Mouse (Mus musculus) stomach, postnatal 0 days (tissue): Measurements from ENCODE around the gene Smok3b. TPM values are rescaled to one million over a fixed set of nuclear protein-coding genes. Genes with fewer than 3 reads are reported as not detected.
"Not testable (repeated sequence)": the region's sequence is repeated elsewhere in the genome, so short reads cannot be mapped to it uniquely, and the experiment has no call there.

Source experiments
- ATAC-seq: fragments of 200-750 bp; cut with Nextera tagmentation; 2 replicates; pipeline ENCODE4 v1.8.0; 2017; ENCODE audit not compliant: low FRiP score, low TSS enrichment
- DNase-seq: peaks from one replicate; pipeline ENCODE4 v3.0.0-alpha.2; 2016; ENCODE audit warnings: low spot score
- H3K27ac ChIP-seq: fragments of 300-500 bp; sonication (generic); replicated peaks from 2 replicates; pipeline ENCODE4 v1.5.1; 2014; ENCODE audit warnings: mild to moderate bottlenecking, control low read depth
- H3K27me3 ChIP-seq: fragments of 300-500 bp; sonication (generic); 2 replicates; pipeline ENCODE4 v1.6.1; 2014; ENCODE audit warnings: low read length; ENCODE audit not compliant: control insufficient read depth, insufficient read depth
- H3K36me3 ChIP-seq: fragments of 300-500 bp; sonication (generic); 2 replicates; pipeline ENCODE4 v1.6.1; 2014; ENCODE audit warnings: low read length, mixed read lengths; ENCODE audit not compliant: control insufficient read depth, insufficient read depth
- H3K4me1 ChIP-seq: fragments of 300-500 bp; sonication (generic); replicated peaks from 2 replicates; pipeline ENCODE4 v1.6.1; 2014; ENCODE audit warnings: antibody characterized with exemption; ENCODE audit not compliant: control insufficient read depth, insufficient read depth
- H3K4me2 ChIP-seq: fragments of 300-500 bp; sonication (generic); replicated peaks from 2 replicates; pipeline ENCODE4 v1.6.1; 2014; ENCODE audit warnings: low read depth, mild to moderate bottlenecking, control low read depth, moderate library complexity
- H3K4me3 ChIP-seq: fragments of 300-500 bp; sonication (generic); 2 replicates; pipeline ENCODE4 v1.5.1; 2014; ENCODE audit warnings: low read depth, low read length, control low read depth
- H3K9ac ChIP-seq: fragments of 300-500 bp; sonication (generic); 2 replicates; pipeline ENCODE4 v1.6.1; 2014; ENCODE audit warnings: mild to moderate bottlenecking, low read length, control low read depth, mixed read lengths
- H3K9me3 ChIP-seq: fragments of 300-500 bp; sonication (generic); 2 replicates; pipeline ENCODE4 v1.6.1; 2016; ENCODE audit warnings: low read length; ENCODE audit not compliant: control insufficient read depth
- CTCF ChIP-seq: IDR thresholded peaks from 2 replicates; pipeline ENCODE4 v1.5.1; 2016; ENCODE audit warnings: antibody characterized with exemption, low read depth, mild to moderate bottlenecking, moderate library complexity
- EP300 ChIP-seq: optimal IDR thresholded peaks from 2 replicates; pipeline ENCODE3; 2016; ENCODE audit warnings: antibody characterized with exemption
- WGBS: fragments of 180-500 bp; shearing (Covaris S2); extraction: QIAGEN DNeasy Blood & Tissue Kit; methylation state at CpG from one replicate; pipeline ENCODE4 v1.1.7; 2014; 5-methylcytosine and 5-hydroxymethylcytosine counted together
- polyA plus RNA-seq: library from polyadenylated mRNA; unstranded; fragments of >200 nt; fragmentation: Nextera tagmentation; extraction: Ambion mirVana; gene quantifications from 2 replicates; pipeline ENCODE4 v1.2.1, GENCODE M21; 2015

Smok3b gene
- polyA plus RNA-seq, 1 experiment from 2014 or later: not detected

- H3K27me3 ChIP-seq: no peaks in the 10 kb centered on the region
- H3K4me2 ChIP-seq: no peak overlapping the region
- no peaks in the 10 kb centered on the region for H3K4me1 ChIP-seq
- H3K9ac ChIP-seq: no peak overlapping the region
- DNase-seq (no peak), ATAC-seq (no peak; the same call in 1 of the 2 replicates)
- no peaks in the 10 kb centered on the region for H3K9me3 ChIP-seq
- H3K27ac ChIP-seq: no peak overlapping the region
- no peaks in the 10 kb centered on the region for H3K36me3 ChIP-seq
- no peak overlapping the region for H3K4me3 ChIP-seq
- TF ChIP-seq EP300 (no peak), CTCF (no peak)
These were observed 4.2 kb upstream of the Smok3b start for GRCm38 (mm10) chr5:138016997-138017396.

GRCm38 (mm10) chr5:138019577-138019976 is 1.7 kb upstream of the Smok3b start:
- WGBS: 89% methylated on average over 3 of the region's 4 CpGs

GRCm38 (mm10) chr5:138052894-138053293 is 31.7 kb downstream of the Smok3b start, which contains the start of gene Smok3c:
Gene Smok3c, plus strand, starts transcription at chr5:138053194.
- not testable (repeated sequence) for H3K4me1 ChIP-seq, H3K4me2 ChIP-seq, H3K27me3 ChIP-seq, DNase-seq, H3K4me3 ChIP-seq, H3K9ac ChIP-seq, H3K27ac ChIP-seq, H3K9me3 ChIP-seq, ATAC-seq, H3K36me3 ChIP-seq
- WGBS: no CpG with 5 or more reads among the region's 5 CpGs

More at GRCm38 (mm10) chr5:138019577-138019976, 1.7 kb upstream of the Smok3b start:
- H3K9me3 ChIP-seq, H3K9ac ChIP-seq, H3K27ac ChIP-seq, ATAC-seq, H3K36me3 ChIP-seq, H3K27me3 ChIP-seq, H3K4me3 ChIP-seq, H3K4me2 ChIP-seq, H3K4me1 ChIP-seq, DNase-seq: not testable (repeated sequence)

- no peaks in the 10 kb centered on the region for H3K9me3 ChIP-seq
- H3K27ac ChIP-seq: no peak overlapping the region
- ATAC-seq (no peak), DNase-seq (no peak)
- no peak overlapping the region for H3K9ac ChIP-seq
- 79% methylated on average over 4 of the region's 4 CpGs for WGBS
- no peak overlapping the region for H3K4me3 ChIP-seq
- no peak overlapping the region for H3K4me2 ChIP-seq
- no peaks in the 10 kb centered on the region for H3K27me3 ChIP-seq
- no peaks in the 10 kb centered on the region for H3K4me1 ChIP-seq
- TF ChIP-seq CTCF: no peak
- TF ChIP-seq EP300: no peak
- no peaks in the 10 kb centered on the region for H3K36me3 ChIP-seq
These were observed 52.6 kb downstream of the Smok3b start for GRCm38 (mm10) chr5:138073803-138074202.

GRCm38 (mm10) chr5:138075684-138076083 is 54.5 kb downstream of the Smok3b start:
- Histone ChIP-seq H3K9ac (no peak overlapping the region), H3K4me2 (no peak overlapping the region), H3K36me3 (no peaks in the 10 kb centered on the region), H3K9me3 (no peaks in the 10 kb centered on the region), H3K4me3 (no peak overlapping the region), H3K4me1 (no peaks in the 10 kb centered on the region), H3K27me3 (no peaks in the 10 kb centered on the region), H3K27ac (no peak overlapping the region)
- DNase-seq (no peak), ATAC-seq (no peak)
- 64% methylated on average over 3 of the region's 3 CpGs for WGBS
- TF ChIP-seq EP300: no peak
- no peak for TF ChIP-seq CTCF

- H3K9me3 ChIP-seq: no peaks in the 10 kb centered on the region
- ATAC-seq (no peak), DNase-seq (no peak)
- H3K4me3 ChIP-seq: no peak overlapping the region
- 51% methylated on average over 2 of the region's 2 CpGs for WGBS
- TF ChIP-seq EP300 (no peak), CTCF (no peak)
- H3K9ac ChIP-seq: no peak overlapping the region
- H3K4me1 ChIP-seq: no peaks in the 10 kb centered on the region
- H3K4me2 ChIP-seq: no peak overlapping the region
- H3K27ac ChIP-seq: no peak overlapping the region
- no peaks in the 10 kb centered on the region for H3K36me3 ChIP-seq
- H3K27me3 ChIP-seq: no peaks in the 10 kb centered on the region
These were observed 54.9 kb downstream of the Smok3b start for GRCm38 (mm10) chr5:138076148-138076547.
